ENCODE assay signal across 8 mouse cellular contexts in genomic region chr11:120238751-120239359, GRCm38 (mm10). TPM values are rescaled to one million over a fixed set of nuclear protein-coding genes. Genes with fewer than 3 reads are reported as not detected.
DNase-seq lines count a peak whose midpoint lies in the region; ATAC-seq and TF ChIP-seq lines count a peak whose summit lies in the region.

No protein-coding gene starts in this region.

- H3K27me3 ChIP-seq in megakaryocyte, embryonic 14.5 days (replicated peaks): peaks cover 78% of the 10 kb centered on the region
- H3K27me3 ChIP-seq in forebrain, postnatal 0 days (ENCODE audit: insufficient read depth, low read length): no peaks in the 10 kb centered on the region
- no peaks in the 10 kb centered on the region for H3K27me3 ChIP-seq in kidney, embryonic 16.5 days (ENCODE audit: insufficient read depth, low read length)
- H3K27me3 ChIP-seq in myocyte (ENCODE audit: control insufficient read depth, insufficient read depth, insufficient read length): no peaks in the 10 kb centered on the region
- H3K27me3 ChIP-seq in thymus, adult 2 months (ENCODE audit: control insufficient read depth, insufficient read depth, low read length): no peaks in the 10 kb centered on the region; the same call in 1 of the 2 replicates

- peaks cover 12% of the 10 kb centered on the region for H3K36me3 ChIP-seq in megakaryocyte, embryonic 14.5 days (replicated peaks; ENCODE audit: low read length)
- no peaks in the 10 kb centered on the region for H3K36me3 ChIP-seq in forebrain, postnatal 0 days (ENCODE audit: insufficient read depth)
- no peaks in the 10 kb centered on the region for H3K36me3 ChIP-seq in kidney, embryonic 16.5 days (ENCODE audit: insufficient read depth, low read length)
- H3K36me3 ChIP-seq in myocyte (ENCODE audit: control insufficient read depth, insufficient read depth): no peaks in the 10 kb centered on the region
- no peaks in the 10 kb centered on the region for H3K36me3 ChIP-seq in thymus, adult 2 months (ENCODE audit: control insufficient read depth, insufficient read depth, low read length)

- H3K27ac ChIP-seq in forebrain, postnatal 0 days (ENCODE audit: low read depth, low read length): peak overlapping the region; percentile 74
- peak overlapping the region; percentile 96 for H3K27ac ChIP-seq in kidney, embryonic 16.5 days (ENCODE audit: low read length)
- H3K27ac ChIP-seq in thymus, adult 2 months (ENCODE audit: control insufficient read depth, insufficient read depth, low read length): no peak overlapping the region

- peak overlapping the region; percentile 74 for H3K4me3 ChIP-seq in megakaryocyte, embryonic 14.5 days (replicated peaks)
- H3K4me3 ChIP-seq in forebrain, postnatal 0 days (ENCODE audit: low read depth, low read length): peak overlapping the region; percentile 94
- peak overlapping the region; percentile 77 for H3K4me3 ChIP-seq in kidney, embryonic 16.5 days (ENCODE audit: low read length)
- H3K4me3 ChIP-seq in myocyte: peak overlapping the region; percentile 84
- H3K4me3 ChIP-seq in thymus, adult 2 months (ENCODE audit: control insufficient read depth, insufficient read depth, low read length): no peak overlapping the region

- H3K9ac ChIP-seq in forebrain, postnatal 0 days: peak overlapping the region; percentile 99
- H3K9ac ChIP-seq in kidney, embryonic 16.5 days (replicated peaks; ENCODE audit: low read length): peak overlapping the region; percentile 76

- TF ChIP-seq POLR2A in myocyte (IDR thresholded peaks at IDR 0.05; ENCODE audit: insufficient read length, low read depth): no peak
- no peak for TF ChIP-seq POLR2A in thymus, adult 2 months (IDR thresholded peaks at IDR 0.05; ENCODE audit: control insufficient read depth, extremely low read depth, insufficient read depth, low read length, poor library complexity)

- ATAC-seq in megakaryocyte, adult 5-6 weeks (ENCODE audit: poor library complexity, severe bottlenecking): no peak
- no peak for ATAC-seq in forebrain, postnatal 0 days
- ATAC-seq in kidney, embryonic 16.5 days (ENCODE audit: low FRiP score, low TSS enrichment): peak; percentile 47
- ATAC-seq in granulocyte monocyte progenitor cell, adult 5-6 weeks (replicated peaks; ENCODE audit: poor library complexity, severe bottlenecking): no peak

- WGBS in forebrain, postnatal 0 days: 16% methylated on average over 8 of the region's 8 CpGs
- 4% methylated on average over 7 of the region's 8 CpGs for WGBS in kidney, embryonic 16.5 days
- WGBS in thymus, adult 2 months: 56% methylated on average over 8 of the region's 8 CpGs

- TF ChIP-seq CTCF in forebrain, postnatal 0 days (IDR thresholded peaks at IDR 0.05; ENCODE audit: low read depth): no peak
- no peak for TF ChIP-seq CTCF in thymus, adult 2 months (IDR thresholded peaks at IDR 0.05; ENCODE audit: borderline replicate concordance, control insufficient read depth, extremely low read depth, insufficient read depth, low read length, poor library complexity)

- H3ac ChIP-seq in myocyte (ENCODE audit: control insufficient read depth, insufficient read length): no peak overlapping the region

- DNase-seq in forebrain, postnatal 0 days: no peak
- no peak for DNase-seq in thymus, adult 2 months
- DNase-seq in layer of hippocampus, adult 11-12 months (ENCODE audit: low spot score): no peak

- H3K79me2 ChIP-seq in myocyte (ENCODE audit: control insufficient read depth, insufficient read depth): peaks cover 49% of the 10 kb centered on the region

- H3K9me3 ChIP-seq in megakaryocyte, embryonic 14.5 days: no peaks in the 10 kb centered on the region
- no peaks in the 10 kb centered on the region for H3K9me3 ChIP-seq in forebrain, postnatal 0 days (ENCODE audit: low read length)
- H3K9me3 ChIP-seq in kidney, embryonic 16.5 days (ENCODE audit: low read length): no peaks in the 10 kb centered on the region

- peak overlapping the region; percentile 97 for H3K4me2 ChIP-seq in forebrain, postnatal 0 days (ENCODE audit: low read depth)
- peak overlapping the region; percentile 88 for H3K4me2 ChIP-seq in kidney, embryonic 16.5 days (replicated peaks; ENCODE audit: low read depth, low read length)
- H3K4me2 ChIP-seq in myocyte (ENCODE audit: low read depth): peak overlapping the region; percentile 89

- H3K4me1 ChIP-seq in megakaryocyte, embryonic 14.5 days: peaks cover 63% of the 10 kb centered on the region
- H3K4me1 ChIP-seq in forebrain, postnatal 0 days (ENCODE audit: insufficient read depth): peaks cover 35% of the 10 kb centered on the region
- peaks cover 56% of the 10 kb centered on the region for H3K4me1 ChIP-seq in kidney, embryonic 16.5 days (ENCODE audit: insufficient read depth, low read length)
- peaks cover 30% of the 10 kb centered on the region for H3K4me1 ChIP-seq in thymus, adult 2 months (replicated peaks; ENCODE audit: control insufficient read depth, insufficient read depth, low read length)

TF ChIP-seq in myocyte, 11 proteins besides CTCF, POLR2A, EP300 and RAD21:
- no peak for TF ChIP-seq MYOG (IDR thresholded peaks at IDR 0.05; ENCODE audit: control insufficient read depth in 1 of 3, insufficient read depth in 1 of 3, insufficient read length in 2 of 3, low read depth in 2 of 3)
- no peak for TF ChIP-seq E2F4 (IDR thresholded peaks at IDR 0.05; ENCODE audit: insufficient read depth)
- no peak for TF ChIP-seq POLR2AphosphoS2 (IDR thresholded peaks at IDR 0.05; ENCODE audit: insufficient read length, low read depth)
- no peak for TF ChIP-seq REST (IDR thresholded peaks at IDR 0.05; ENCODE audit: insufficient read depth, insufficient read length)
- TF ChIP-seq MAX (IDR thresholded peaks at IDR 0.05; ENCODE audit: low read depth): no peak
- no peak for TF ChIP-seq TCF12 (IDR thresholded peaks at IDR 0.05; ENCODE audit: insufficient read depth, poor library complexity, severe bottlenecking)
- no peak for TF ChIP-seq SRF (IDR thresholded peaks at IDR 0.05; ENCODE audit: control insufficient read depth, insufficient read length, low read depth)
- TF ChIP-seq USF1 (IDR thresholded peaks at IDR 0.05; ENCODE audit: low read depth): peak; percentile 32

RNA-seq across cellular contexts. Expression of gene Bahcc1, which starts 6.1 kb away (rescaled TPM):
- 10.2 and 26.1 TPM in 2 replicates for polyA plus RNA-seq in megakaryocyte, embryonic 14.5 days (2012; ENCODE audit: insufficient read depth, low replicate concordance)
- 3.1 and 4.4 TPM in 2 replicates for total RNA-seq in megakaryocyte, adult 5-6 weeks (2015)
- 1.3 and 1.7 TPM in 2 replicates for total RNA-seq in megakaryocyte, adult 5-6 weeks (2017)
- total RNA-seq in forebrain, postnatal 0 days (2014; rRNA removed): 19.3 and 26.5 TPM in 2 replicates
- polyA plus RNA-seq in forebrain, postnatal 0 days (2015; fragmentation: Nextera tagmentation; extraction: Ambion mirVana): 3.9 and 6.5 TPM in 2 replicates
- 13.2 and 14.2 TPM in 2 replicates for polyA plus RNA-seq in kidney, embryonic 16.5 days (2015; fragmentation: Nextera tagmentation; extraction: Ambion mirVana)
- 6.3 TPM for polyA plus RNA-seq in myocyte (2012; fragmentation: generic; extraction: Trizol)
- 11.0 and 15.1 TPM in 2 replicates for polyA plus RNA-seq in thymus, adult 2 months (2012; rRNA removed)
- 22.5 and 22.9 TPM in 2 replicates for total RNA-seq in granulocyte monocyte progenitor cell, adult 5-6 weeks (2014; fragmentation: Nextera tagmentation)
- 4.7 and 5.9 TPM in 2 replicates for total RNA-seq in granulocyte monocyte progenitor cell, adult 5-6 weeks (2017)
